ENCODE assay signal across 31 mouse cellular contexts in the genomic region with DNA sequence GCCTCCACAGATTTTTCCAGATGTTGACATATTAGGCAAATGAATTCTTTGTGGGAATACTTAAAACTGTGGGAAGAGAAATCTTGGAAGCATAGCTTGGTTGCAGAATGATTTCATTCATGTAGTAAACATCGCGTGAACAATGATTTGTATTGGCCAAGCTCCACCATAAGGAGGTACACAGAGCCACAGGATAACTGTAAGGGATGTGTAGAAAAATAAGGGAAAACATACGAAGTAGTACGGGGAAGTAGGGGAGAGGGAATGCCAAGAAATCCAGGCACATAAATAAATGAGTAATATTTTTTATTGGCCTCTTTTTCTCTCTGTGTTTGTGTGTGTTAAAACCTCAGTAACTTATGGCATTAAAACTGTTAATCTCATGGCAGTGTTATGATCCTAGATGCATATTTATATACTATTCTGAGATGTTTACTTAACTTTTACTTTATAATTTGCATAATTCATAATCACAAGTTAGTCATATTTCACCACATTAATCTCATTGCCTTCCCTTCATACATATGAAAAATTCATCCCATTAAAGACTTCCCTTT.
"Had no signal": no experiment of that assay in that cellular context is flagged by ENCODE, and none has a peak within 500 bp of the region (broad histone marks: within the 10 kb centered on the region; RNA-seq: fewer than 3 reads in every experiment).

No protein-coding gene starts in this region.

- H3K4me1 ChIP-seq: heart, embryonic 10.5 days; heart, embryonic 12.5 days; heart, embryonic 13.5 days; heart, embryonic 15.5 days; hindbrain, embryonic 10.5 days; hindbrain, embryonic 12.5 days; hindbrain, embryonic 13.5 days; hindbrain, embryonic 15.5 days; intestine, embryonic 15.5 days; kidney, embryonic 15.5 days had no signal

- H3K9ac ChIP-seq: heart, embryonic 12.5 days; heart, embryonic 13.5 days; heart, embryonic 15.5 days; hindbrain, embryonic 12.5 days; hindbrain, embryonic 13.5 days; hindbrain, embryonic 14.5 days; hindbrain, embryonic 15.5 days; intestine, embryonic 15.5 days; kidney, embryonic 15.5 days had no signal

- H3K27ac ChIP-seq: heart, embryonic 10.5 days; heart, embryonic 13.5 days; heart, embryonic 15.5 days; hindbrain, embryonic 10.5 days; hindbrain, embryonic 12.5 days; hindbrain, embryonic 13.5 days; hindbrain, embryonic 14.5 days; hindbrain, embryonic 15.5 days; hindbrain, postnatal 0 days; intestine, embryonic 15.5 days; kidney, embryonic 15.5 days; layer of hippocampus, adult 2 months; left cerebral cortex, adult 2 months had no signal

- H3K4me2 ChIP-seq: heart, embryonic 11.5 days; heart, embryonic 12.5 days; heart, embryonic 13.5 days; heart, embryonic 15.5 days; hindbrain, embryonic 12.5 days; hindbrain, embryonic 13.5 days; hindbrain, embryonic 14.5 days; hindbrain, embryonic 15.5 days; intestine, embryonic 15.5 days; kidney, embryonic 15.5 days had no signal

- H3K27me3 ChIP-seq: heart, embryonic 12.5 days; heart, embryonic 13.5 days; heart, embryonic 15.5 days; hindbrain, embryonic 12.5 days; hindbrain, embryonic 13.5 days; hindbrain, embryonic 15.5 days; intestine, embryonic 15.5 days; kidney, embryonic 15.5 days had no signal

- H3K9me3 ChIP-seq: heart, embryonic 10.5 days; heart, embryonic 12.5 days; heart, embryonic 13.5 days; heart, embryonic 15.5 days; hindbrain, embryonic 10.5 days; hindbrain, embryonic 12.5 days; hindbrain, embryonic 13.5 days; hindbrain, embryonic 15.5 days; intestine, embryonic 15.5 days; kidney, embryonic 15.5 days had no signal

- ATAC-seq: hindbrain, embryonic 16.5 days; hindbrain, postnatal 0 days; inflammation-experienced regulatory T-cells, adult 6 months; intestine, embryonic 15.5 days; intestine, embryonic 16.5 days; intestine, postnatal 0 days had no signal

- H3K36me3 ChIP-seq: heart, embryonic 10.5 days; heart, embryonic 12.5 days; heart, embryonic 13.5 days; heart, embryonic 15.5 days; hindbrain, embryonic 10.5 days; hindbrain, embryonic 12.5 days; hindbrain, embryonic 13.5 days; hindbrain, embryonic 15.5 days; intestine, embryonic 15.5 days; kidney, embryonic 15.5 days had no signal

- H3K4me3 ChIP-seq: heart, embryonic 10.5 days; heart, embryonic 12.5 days; heart, embryonic 13.5 days; heart, embryonic 15.5 days; hindbrain, embryonic 10.5 days; hindbrain, embryonic 12.5 days; hindbrain, embryonic 13.5 days; hindbrain, embryonic 15.5 days; intestine, embryonic 15.5 days; kidney, embryonic 15.5 days; layer of hippocampus, adult 2 months; left cerebral cortex, adult 2 months had no signal

- DNase-seq: heart, postnatal 10 days; heart, postnatal 14 days; heart, postnatal 36 days; heart, postnatal 4 days; kidney, adult 18-20 months; kidney, adult 2 months; kidney, adult 8-10 months; kidney, adult 9 months; kidney, postnatal 14 days; kidney, postnatal 25 days; layer of hippocampus, adult 9-11 months; layer of hippocampus, postnatal 36 days had no signal
